Mouse (Mus musculus): Measurements from ENCODE around the gene Obscn.

DNA sequence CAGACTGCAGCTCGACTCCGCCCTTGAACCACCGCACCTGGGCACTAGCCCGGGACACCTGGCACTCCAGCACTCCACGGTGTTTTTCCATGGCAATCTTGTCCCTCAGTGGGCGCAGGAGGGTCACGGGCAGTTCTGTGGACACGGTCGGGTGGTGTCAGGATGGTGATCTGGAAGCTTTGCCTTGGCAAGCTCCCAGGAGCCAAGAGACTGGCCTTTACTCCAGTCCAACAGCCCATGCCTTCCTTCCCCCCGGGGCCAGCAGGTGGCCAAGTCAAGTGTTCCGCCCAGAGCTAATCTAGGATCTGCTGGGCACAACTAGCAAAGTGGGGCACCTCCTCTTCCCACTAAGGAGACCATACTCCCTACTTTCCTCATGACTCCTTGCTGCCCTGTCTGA, 57.9 kb downstream of the Obscn start:
- no peak for TF ChIP-seq CTCF (IDR thresholded peaks at IDR 0.05; ENCODE audit: low read depth)
- TF ChIP-seq EP300 (IDR thresholded peaks at IDR 0.05; ENCODE audit: low read depth): no peak

Data from liver, postnatal 0 days (tissue).